Mouse (Mus musculus) ZHBTc4 (cell line): ENCODE measurements at regions not wholly inside any gene's neighbourhood (a gene's known extent, or its start where the extent isn't known, plus 50 kb on each side); places are given as distances from the start of the nearest gene placed in this dataset.

Source experiments
- DNase-seq: peaks from one replicate; pipeline ENCODE4 v3.0.0-alpha.2; 2011; ENCODE audit warnings: low read depth, low spot score

DNA sequence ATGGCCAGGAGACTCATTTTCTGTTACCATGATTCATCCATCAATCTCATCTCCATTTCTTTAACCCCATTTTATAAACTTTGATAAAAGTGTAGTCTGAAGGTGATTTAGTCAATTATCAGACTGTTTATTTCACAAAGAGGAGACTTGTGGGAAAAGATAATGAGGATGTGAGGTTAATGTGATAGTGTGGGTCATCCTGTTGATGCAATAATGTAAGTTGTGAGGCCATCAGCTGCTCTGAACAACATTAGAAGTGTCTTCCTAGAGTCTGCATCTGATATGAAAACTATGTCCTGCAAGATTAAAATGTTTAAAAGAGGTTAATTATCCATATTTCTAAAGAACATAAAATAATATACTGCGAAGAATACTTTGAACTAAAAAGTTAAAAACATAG, 842.8 kb downstream of the Pcdh17 start:
- DNase-seq: no peak

DNA sequence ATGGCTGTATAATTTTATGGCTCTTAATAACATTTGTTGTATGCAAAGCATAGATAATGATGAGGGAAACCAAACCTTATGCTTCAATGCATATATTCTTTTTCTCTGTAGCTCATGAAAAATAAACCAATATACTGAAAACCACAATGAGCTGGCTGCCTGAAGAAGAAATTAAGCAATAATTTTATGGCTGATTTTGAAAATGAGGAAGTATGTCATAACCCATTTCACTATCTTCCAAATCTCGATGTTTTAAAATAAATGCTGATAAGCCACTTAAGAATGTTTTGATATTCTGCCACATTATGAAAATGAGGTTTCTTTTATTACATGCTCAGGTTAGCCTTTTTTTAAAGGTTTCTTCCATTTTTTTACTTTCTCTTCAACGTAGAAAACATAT, 844.1 kb downstream of the Pcdh17 start:
- DNase-seq: no peak

DNA sequence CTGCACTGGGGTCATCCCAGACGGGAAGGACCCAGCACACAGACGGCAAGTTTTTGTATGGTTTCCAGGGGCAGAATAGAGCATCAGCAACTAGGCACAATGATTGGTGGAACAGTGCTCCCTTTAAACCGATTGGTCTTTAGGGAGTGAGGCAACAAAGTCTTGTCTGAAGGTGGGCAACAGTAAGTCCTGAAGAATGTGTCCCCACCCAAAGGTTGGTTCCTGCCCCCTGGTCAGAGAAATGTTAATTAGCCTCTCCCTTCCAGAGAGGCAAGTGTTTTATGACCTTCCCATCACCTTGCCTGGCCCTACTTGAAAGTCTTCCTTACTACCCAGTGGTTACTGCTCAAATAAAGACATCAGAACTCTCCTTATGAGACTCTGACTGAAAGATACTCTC, 855.6 kb downstream of the Pcdh17 start:
- DNase-seq: peak; percentile 49

DNA sequence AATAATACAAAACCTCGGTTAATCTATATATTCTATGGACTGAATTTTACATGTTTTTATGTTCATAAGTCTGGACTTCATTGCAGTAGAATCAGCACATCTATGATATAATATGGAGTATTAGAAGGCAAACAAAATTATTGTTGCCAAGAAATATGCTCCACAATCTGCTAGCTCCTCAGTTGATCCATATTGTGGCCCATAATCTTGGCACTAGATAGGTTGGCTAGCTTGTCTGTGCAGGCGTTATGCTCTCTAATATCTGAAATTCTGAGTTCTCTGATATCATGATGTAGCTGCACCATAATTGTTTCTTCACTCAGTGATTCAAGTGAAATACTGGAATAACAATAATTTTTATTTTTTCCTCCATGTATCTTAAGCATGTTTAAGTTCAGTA, 877.3 kb downstream of the Pcdh17 start:
- no peak for DNase-seq

DNA sequence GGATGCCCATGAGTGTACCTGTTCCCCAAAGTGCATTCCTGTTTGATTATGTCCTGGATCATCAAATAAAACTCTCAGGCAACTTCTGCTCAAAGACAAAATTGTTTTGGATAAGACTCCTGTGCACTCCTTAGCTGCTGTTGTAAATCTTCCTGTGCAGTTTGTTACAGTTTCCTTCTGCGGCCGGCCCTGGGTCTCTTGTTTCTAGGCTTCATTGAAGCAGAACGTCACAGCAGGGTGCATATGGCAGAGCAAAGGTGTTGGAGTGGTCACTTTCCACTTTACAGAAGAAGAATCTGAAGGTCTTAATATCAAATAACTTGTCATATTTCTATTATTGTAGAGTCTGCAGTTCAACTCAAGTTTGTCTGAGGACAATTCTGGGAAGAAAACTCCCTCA, 889.9 kb downstream of the Pcdh17 start:
- DNase-seq: no peak

DNA sequence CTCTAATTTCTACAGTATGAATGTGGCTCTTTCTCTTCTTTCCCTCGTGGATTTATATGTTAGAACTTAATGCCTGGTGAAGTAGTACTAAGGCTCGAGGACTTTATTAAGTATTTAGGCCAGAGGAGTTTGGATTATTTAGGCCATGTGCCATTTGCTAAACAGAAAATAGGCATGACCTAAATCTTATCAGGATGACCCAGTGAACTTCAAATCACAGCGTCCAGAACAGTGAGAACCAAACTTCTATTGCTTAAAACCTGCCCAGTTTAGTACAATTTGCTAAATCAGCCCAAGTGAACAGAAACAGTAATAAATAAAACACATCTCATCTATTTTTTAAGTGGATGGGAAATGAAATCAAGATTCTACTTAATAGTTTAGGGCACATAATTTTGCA, 893.8 kb downstream of the Pcdh17 start:
- DNase-seq: no peak

DNA sequence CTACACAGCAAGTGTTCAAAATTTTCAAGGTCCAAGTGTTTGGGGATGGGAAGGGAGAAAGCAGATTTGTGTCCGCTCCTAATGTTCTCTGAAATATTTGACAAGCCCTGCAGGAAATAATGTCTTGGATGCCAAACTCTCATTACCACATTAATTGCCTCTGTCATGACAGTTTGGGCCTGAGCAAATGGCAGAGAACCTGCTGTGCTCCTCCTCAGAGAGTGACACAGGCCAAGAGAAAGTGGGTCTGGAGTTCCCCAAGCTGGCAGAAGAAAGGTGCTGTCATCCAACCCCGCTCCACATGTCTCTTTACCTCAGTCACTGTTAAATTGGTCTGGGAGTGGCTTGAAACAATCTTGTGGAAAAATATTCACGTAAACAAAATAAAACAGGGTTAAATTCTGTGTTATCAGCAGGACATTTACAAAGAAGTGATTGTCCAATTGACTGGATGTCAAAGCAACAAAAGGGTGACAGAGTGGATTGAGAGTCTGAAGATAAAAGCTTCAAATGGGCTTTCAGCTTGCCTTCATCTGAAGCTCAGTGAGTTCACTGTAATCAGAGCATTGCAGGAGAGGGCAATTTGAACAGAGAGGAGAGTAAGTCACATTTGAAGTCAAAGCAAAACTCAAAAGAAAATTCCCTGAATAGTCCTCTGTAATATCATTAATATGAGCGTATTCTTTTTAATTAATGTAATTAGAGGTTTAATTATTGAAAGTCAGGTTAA, 911.4 kb downstream of the Pcdh17 start:
- DNase-seq: no peak

DNA sequence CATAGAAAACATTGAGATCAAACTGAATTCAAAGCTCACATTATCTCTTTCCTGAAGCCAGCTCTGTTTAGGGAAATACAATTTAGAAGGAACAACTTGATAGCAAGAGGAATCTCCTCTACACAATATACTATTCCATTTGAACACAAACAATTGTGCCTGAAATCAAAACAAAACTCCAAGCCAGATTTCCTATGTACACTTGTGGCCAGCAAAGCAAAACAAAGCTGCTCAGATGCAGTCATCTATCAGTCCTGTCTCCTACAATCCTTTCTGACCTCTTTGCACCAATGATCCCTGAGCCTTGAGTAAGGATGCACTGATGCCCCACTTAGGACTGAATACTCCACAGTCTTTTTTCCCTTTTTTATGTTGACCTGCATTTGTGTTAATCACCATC, 920.2 kb downstream of the Pcdh17 start:
- DNase-seq: no peak

DNA sequence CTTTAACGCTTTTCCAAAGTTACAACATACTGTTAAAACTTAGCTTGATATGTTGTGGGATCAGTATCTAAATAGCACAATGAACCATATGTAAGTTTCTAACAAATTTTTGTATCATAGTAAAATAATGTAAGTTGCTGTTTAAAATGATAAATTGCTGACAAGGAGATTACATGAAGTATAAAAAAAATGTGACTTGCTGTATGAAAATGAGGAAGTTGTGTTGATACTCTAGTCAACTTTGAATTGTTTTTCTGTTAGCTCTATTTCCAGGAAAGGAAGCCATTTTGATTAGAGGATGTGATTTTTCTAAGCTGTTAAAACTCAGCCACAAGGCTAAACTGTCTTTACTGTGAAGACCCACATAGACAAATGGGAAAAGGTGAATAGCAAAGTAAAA, 929.9 kb downstream of the Pcdh17 start:
- no peak for DNase-seq

DNA sequence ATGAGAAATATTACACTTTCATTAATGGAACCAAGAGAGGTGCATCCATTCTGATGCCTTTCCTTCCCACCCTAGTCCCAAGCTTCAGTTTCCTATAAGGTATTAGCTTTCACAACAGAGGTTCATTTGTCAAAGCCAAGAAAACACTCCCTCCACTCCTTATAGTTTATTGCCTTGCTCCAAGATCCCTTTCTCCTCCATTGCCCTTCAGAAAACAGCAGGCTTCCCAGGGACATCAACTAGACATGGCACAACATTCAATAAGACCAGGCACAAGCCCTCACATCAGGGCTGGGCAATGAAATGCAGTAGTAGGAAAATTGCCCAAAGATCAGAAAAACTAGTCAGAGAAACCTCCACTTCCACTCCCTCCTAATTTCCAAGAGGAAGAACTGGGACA, 960.3 kb downstream of the Pcdh17 start:
- DNase-seq: no peak
